Mouse (Mus musculus): ENCODE results near the gene Cabp7. TPM values are rescaled to one million over a fixed set of nuclear protein-coding genes. Genes with fewer than 3 reads are reported as not detected.
A peak's percentile ranks its signal among the peaks of the same experiment; 100 is the strongest.

The Cabp7 gene
- polyA plus RNA-seq, 1 experiment: 0.19 TPM

- TF ChIP-seq POLR2A (IDR thresholded peaks at IDR 0.05; ENCODE audit: control insufficient read depth, extremely low read depth, insufficient read depth, low read length, poor library complexity) (no peak), CTCF (IDR thresholded peaks at IDR 0.05; ENCODE audit: borderline replicate concordance, control insufficient read depth, extremely low read depth, insufficient read depth, low read length, poor library complexity) (no peak)
- Histone ChIP-seq H3K27me3 (ENCODE audit: control insufficient read depth, insufficient read depth, low read length) (no peaks in the 10 kb centered on the region), H3K4me1 (replicated peaks; ENCODE audit: control insufficient read depth, insufficient read depth, low read length) (no peaks in the 10 kb centered on the region), H3K4me3 (ENCODE audit: control insufficient read depth, insufficient read depth, low read length) (no peak overlapping the region), H3K36me3 (ENCODE audit: control insufficient read depth, insufficient read depth, low read length) (no peaks in the 10 kb centered on the region), H3K27ac (ENCODE audit: control insufficient read depth, insufficient read depth, low read length) (no peak overlapping the region)
- WGBS: 87% methylated on average over 11 of the region's 11 CpGs
- DNase-seq: no peak
These were observed 8.3 kb upstream of the Cabp7 start for GRCm38 (mm10) chr11:4754867-4755266.

- H3K36me3 ChIP-seq (ENCODE audit: control insufficient read depth, insufficient read depth, low read length): no peaks in the 10 kb centered on the region
- TF ChIP-seq POLR2A (IDR thresholded peaks at IDR 0.05; ENCODE audit: control insufficient read depth, extremely low read depth, insufficient read depth, low read length, poor library complexity) (no peak), CTCF (IDR thresholded peaks at IDR 0.05; ENCODE audit: borderline replicate concordance, control insufficient read depth, extremely low read depth, insufficient read depth, low read length, poor library complexity) (no peak)
- no peaks in the 10 kb centered on the region; the same call in 1 of the 2 replicates for H3K27me3 ChIP-seq (ENCODE audit: control insufficient read depth, insufficient read depth, low read length)
- no peak overlapping the region for H3K4me3 ChIP-seq (ENCODE audit: control insufficient read depth, insufficient read depth, low read length)
- 96% methylated on average over 3 of the region's 3 CpGs for WGBS
- no peaks in the 10 kb centered on the region for H3K4me1 ChIP-seq (replicated peaks; ENCODE audit: control insufficient read depth, insufficient read depth, low read length)
- H3K27ac ChIP-seq (ENCODE audit: control insufficient read depth, insufficient read depth, low read length): no peak overlapping the region
- peak; percentile 9 for DNase-seq
These were observed 7.5 kb upstream of the Cabp7 start for GRCm38 (mm10) chr11:4754036-4754435.

GRCm38 (mm10) chr11:4752836-4753235 lies 6.3 kb upstream of the Cabp7 start:
- 54% methylated on average over 10 of the region's 10 CpGs for WGBS
- no peak overlapping the region for H3K27ac ChIP-seq (ENCODE audit: control insufficient read depth, insufficient read depth, low read length)
- H3K36me3 ChIP-seq (ENCODE audit: control insufficient read depth, insufficient read depth, low read length): no peaks in the 10 kb centered on the region
- H3K4me1 ChIP-seq (replicated peaks; ENCODE audit: control insufficient read depth, insufficient read depth, low read length): no peaks in the 10 kb centered on the region
- no peak for DNase-seq
- H3K4me3 ChIP-seq (ENCODE audit: control insufficient read depth, insufficient read depth, low read length): no peak overlapping the region
- TF ChIP-seq CTCF (IDR thresholded peaks at IDR 0.05; ENCODE audit: borderline replicate concordance, control insufficient read depth, extremely low read depth, insufficient read depth, low read length, poor library complexity) (no peak), POLR2A (IDR thresholded peaks at IDR 0.05; ENCODE audit: control insufficient read depth, extremely low read depth, insufficient read depth, low read length, poor library complexity) (no peak)
- H3K27me3 ChIP-seq (ENCODE audit: control insufficient read depth, insufficient read depth, low read length): peaks cover 3% of the 10 kb centered on the region; the same call in 1 of the 2 replicates

- TF ChIP-seq POLR2A (IDR thresholded peaks at IDR 0.05; ENCODE audit: control insufficient read depth, extremely low read depth, insufficient read depth, low read length, poor library complexity) (no peak), CTCF (IDR thresholded peaks at IDR 0.05; ENCODE audit: borderline replicate concordance, control insufficient read depth, extremely low read depth, insufficient read depth, low read length, poor library complexity) (no peak)
- Histone ChIP-seq H3K27me3 (ENCODE audit: control insufficient read depth, insufficient read depth, low read length) (peaks cover 20% of the 10 kb centered on the region), H3K27ac (ENCODE audit: control insufficient read depth, insufficient read depth, low read length) (no peak overlapping the region), H3K36me3 (ENCODE audit: control insufficient read depth, insufficient read depth, low read length) (no peaks in the 10 kb centered on the region), H3K4me1 (replicated peaks; ENCODE audit: control insufficient read depth, insufficient read depth, low read length) (0 out of 2 replicates have a peak, but pooled peaks cover 6% of the 10 kb centered on the region), H3K4me3 (ENCODE audit: control insufficient read depth, insufficient read depth, low read length) (no peak overlapping the region)
- 10% methylated on average over 9 of the region's 9 CpGs for WGBS
- DNase-seq: peak; percentile 37
These were observed 3.7 kb upstream of the Cabp7 start for GRCm38 (mm10) chr11:4750263-4750662.

- DNase-seq: no peak
- TF ChIP-seq CTCF (IDR thresholded peaks at IDR 0.05; ENCODE audit: borderline replicate concordance, control insufficient read depth, extremely low read depth, insufficient read depth, low read length, poor library complexity) (no peak), POLR2A (IDR thresholded peaks at IDR 0.05; ENCODE audit: control insufficient read depth, extremely low read depth, insufficient read depth, low read length, poor library complexity) (no peak)
- Histone ChIP-seq H3K27ac (ENCODE audit: control insufficient read depth, insufficient read depth, low read length) (no peak overlapping the region), H3K27me3 (ENCODE audit: control insufficient read depth, insufficient read depth, low read length) (peaks cover 20% of the 10 kb centered on the region), H3K36me3 (ENCODE audit: control insufficient read depth, insufficient read depth, low read length) (no peaks in the 10 kb centered on the region), H3K4me1 (replicated peaks; ENCODE audit: control insufficient read depth, insufficient read depth, low read length) (0 out of 2 replicates have a peak, but pooled peaks cover 6% of the 10 kb centered on the region), H3K4me3 (ENCODE audit: control insufficient read depth, insufficient read depth, low read length) (no peak overlapping the region)
- 6% methylated on average over 12 of the region's 12 CpGs for WGBS
These were observed 707 bp upstream of the Cabp7 start for GRCm38 (mm10) chr11:4747285-4747684.

GRCm38 (mm10) chr11:4745969-4746368 lies 609 bp downstream of the Cabp7 start:
- no peaks in the 10 kb centered on the region for H3K36me3 ChIP-seq (ENCODE audit: control insufficient read depth, insufficient read depth, low read length)
- H3K4me1 ChIP-seq (replicated peaks; ENCODE audit: control insufficient read depth, insufficient read depth, low read length): 0 out of 2 replicates have a peak, but pooled peaks cover 6% of the 10 kb centered on the region
- H3K4me3 ChIP-seq (ENCODE audit: control insufficient read depth, insufficient read depth, low read length): no peak overlapping the region
- DNase-seq: no peak
- peaks cover 20% of the 10 kb centered on the region for H3K27me3 ChIP-seq (ENCODE audit: control insufficient read depth, insufficient read depth, low read length)
- H3K27ac ChIP-seq (ENCODE audit: control insufficient read depth, insufficient read depth, low read length): no peak overlapping the region
- TF ChIP-seq POLR2A (IDR thresholded peaks at IDR 0.05; ENCODE audit: control insufficient read depth, extremely low read depth, insufficient read depth, low read length, poor library complexity): no peak
- TF ChIP-seq CTCF (IDR thresholded peaks at IDR 0.05; ENCODE audit: borderline replicate concordance, control insufficient read depth, extremely low read depth, insufficient read depth, low read length, poor library complexity): no peak
- WGBS: 9% methylated on average over 39 of the region's 39 CpGs

- TF ChIP-seq POLR2A (IDR thresholded peaks at IDR 0.05; ENCODE audit: control insufficient read depth, extremely low read depth, insufficient read depth, low read length, poor library complexity) (no peak), CTCF (IDR thresholded peaks at IDR 0.05; ENCODE audit: borderline replicate concordance, control insufficient read depth, extremely low read depth, insufficient read depth, low read length, poor library complexity) (no peak)
- H3K36me3 ChIP-seq (ENCODE audit: control insufficient read depth, insufficient read depth, low read length): no peaks in the 10 kb centered on the region
- H3K4me1 ChIP-seq (replicated peaks; ENCODE audit: control insufficient read depth, insufficient read depth, low read length): 0 out of 2 replicates have a peak, but pooled peaks cover 6% of the 10 kb centered on the region
- H3K4me3 ChIP-seq (ENCODE audit: control insufficient read depth, insufficient read depth, low read length): no peak overlapping the region
- no peak overlapping the region for H3K27ac ChIP-seq (ENCODE audit: control insufficient read depth, insufficient read depth, low read length)
- 59% methylated on average over 6 of the region's 6 CpGs for WGBS
- no peak for DNase-seq
- peaks cover 20% of the 10 kb centered on the region for H3K27me3 ChIP-seq (ENCODE audit: control insufficient read depth, insufficient read depth, low read length)
These were observed 1.9 kb downstream of the Cabp7 start for GRCm38 (mm10) chr11:4744691-4745090.
